Mouse (Mus musculus) Muller cell, postnatal 12 days (primary cell): Measurements from ENCODE around the gene Podn.
"Not testable (repeated sequence)": the region's sequence is repeated elsewhere in the genome, so short reads cannot be mapped to it uniquely, and the experiment has no call there.

Experiments used
- DNase-seq: peaks from one replicate; pipeline ENCODE4 v3.0.0-alpha.2; 2015; ENCODE audit errors: inconsistent ontology term

Gene Podn

GRCm38 (mm10) chr4:108096345-108096744, at the start of gene Podn:
TSS of gene Podn (minus strand) at chr4:108096445.
- no peak for DNase-seq

GRCm38 (mm10) chr4:108145554-108145953, 49.3 kb upstream of the Podn start:
- not testable (repeated sequence) for DNase-seq

GRCm38 (mm10) chr4:108144880-108145279, 48.6 kb upstream of the Podn start, which contains the start of gene Scp2:
TSS of gene Scp2 (minus strand) at chr4:108144998.
- DNase-seq = no peak

- no peak for DNase-seq
These were observed 47.5 kb upstream of the Podn start for GRCm38 (mm10) chr4:108143778-108144177.

- DNase-seq = not testable (repeated sequence)
These were observed 46.9 kb upstream of the Podn start for GRCm38 (mm10) chr4:108143178-108143577.

GRCm38 (mm10) chr4:108136938-108137337, 40.7 kb upstream of the Podn start:
- DNase-seq = no peak

GRCm38 (mm10) chr4:108130452-108130851, 34.2 kb upstream of the Podn start:
- DNase-seq = no peak

GRCm38 (mm10) chr4:108128339-108128738, 32.1 kb upstream of the Podn start:
- DNase-seq = no peak

GRCm38 (mm10) chr4:108127516-108127915, 31.3 kb upstream of the Podn start:
- no peak for DNase-seq

- DNase-seq = no peak
These were observed 30.0 kb upstream of the Podn start for GRCm38 (mm10) chr4:108126260-108126659.

- DNase-seq = no peak
These were observed 27.9 kb upstream of the Podn start for GRCm38 (mm10) chr4:108124104-108124503.

GRCm38 (mm10) chr4:108117924-108118876, 22.0 kb upstream of the Podn start:
- peak; percentile 94 for DNase-seq

GRCm38 (mm10) chr4:108117488-108117887, 21.2 kb upstream of the Podn start:
- DNase-seq = no peak

- DNase-seq = no peak
These were observed 20.2 kb upstream of the Podn start for GRCm38 (mm10) chr4:108116466-108116865.

GRCm38 (mm10) chr4:108110706-108111105, 14.5 kb upstream of the Podn start:
- DNase-seq = peak; percentile 67

GRCm38 (mm10) chr4:108109728-108110127, 13.5 kb upstream of the Podn start:
- no peak for DNase-seq

GRCm38 (mm10) chr4:108092741-108093397, 3.4 kb downstream of the Podn start:
- DNase-seq = no peak

- DNase-seq = no peak
These were observed 12.3 kb downstream of the Podn start for GRCm38 (mm10) chr4:108083993-108084392.

- DNase-seq = no peak
These were observed 13.1 kb downstream of the Podn start for GRCm38 (mm10) chr4:108083032-108083735.

GRCm38 (mm10) chr4:108082401-108082806, 13.8 kb downstream of the Podn start:
- no peak for DNase-seq

- no peak for DNase-seq
These were observed 15.4 kb downstream of the Podn start for GRCm38 (mm10) chr4:108080876-108081275.

- no peak for DNase-seq
These were observed 16.5 kb downstream of the Podn start for GRCm38 (mm10) chr4:108079762-108080161.
